Mouse (Mus musculus): ENCODE results near the gene Dgka. TPM values are rescaled to one million over a fixed set of nuclear protein-coding genes. Genes with fewer than 3 reads are reported as not detected.

Gene Dgka
- polyA plus RNA-seq, 1 experiment = 13.2 TPM

DNA sequence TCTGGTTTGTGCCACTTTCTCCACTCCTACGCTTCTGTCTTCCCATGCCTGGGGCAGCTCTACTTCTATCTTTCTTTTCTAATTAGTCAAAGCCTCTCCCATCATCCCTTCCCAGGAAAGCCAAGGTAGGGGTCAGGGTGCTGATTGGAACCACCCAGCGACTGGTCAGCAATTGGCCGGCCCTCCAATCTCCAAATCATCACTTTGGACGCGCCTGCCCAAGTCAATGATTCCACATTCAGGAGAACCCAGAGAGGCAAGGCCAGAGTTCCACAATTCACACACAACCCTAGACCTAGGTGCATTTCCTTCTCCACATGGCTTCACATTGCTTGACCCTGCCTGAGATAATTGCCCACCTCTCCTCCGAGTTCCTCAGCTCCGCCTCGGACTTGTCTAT lies 444 bp downstream of the Dgka start:
- H3K4me3 ChIP-seq = peak overlapping the region; percentile 48
- no peaks in the 10 kb centered on the region for H3K36me3 ChIP-seq (ENCODE audit: control insufficient read depth, insufficient read depth)
- peaks cover 8% of the 10 kb centered on the region for H3K79me2 ChIP-seq (ENCODE audit: control insufficient read depth, insufficient read depth)
- peak overlapping the region; percentile 28 for H3ac ChIP-seq (ENCODE audit: control insufficient read depth, insufficient read length)
- no peaks in the 10 kb centered on the region for H3K27me3 ChIP-seq (ENCODE audit: control insufficient read depth, insufficient read depth, insufficient read length)
- TF ChIP-seq TCF12 (IDR thresholded peaks at IDR 0.05; ENCODE audit: insufficient read depth, poor library complexity, severe bottlenecking) (no peak), TCF3 (IDR thresholded peaks at IDR 0.05; ENCODE audit: insufficient read length, low read depth) (no peak)
- peak overlapping the region; percentile 84 for H3K4me2 ChIP-seq (ENCODE audit: low read depth)

DNA sequence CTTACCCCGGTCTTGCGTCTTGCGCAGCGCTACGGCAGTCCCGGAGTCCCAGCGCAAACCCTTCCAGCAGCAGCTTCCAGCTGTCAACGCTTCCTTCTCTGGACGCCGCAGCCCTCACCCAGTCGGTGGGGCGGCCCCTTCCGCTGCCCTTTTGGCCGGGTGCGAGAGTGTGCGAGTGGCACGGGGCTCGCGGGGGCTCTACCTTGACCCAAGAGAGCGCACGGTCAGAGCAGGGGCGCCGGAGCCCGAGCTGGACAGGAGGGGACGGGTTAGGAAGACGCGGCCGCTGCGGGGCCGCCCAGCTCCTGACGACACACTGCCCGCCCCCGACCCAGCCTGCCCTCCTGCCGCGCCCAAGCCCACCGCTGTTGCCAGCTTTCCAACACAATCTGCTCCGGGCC lies 864 bp downstream of the Dgka start:
- peak overlapping the region; percentile 84 for H3K4me2 ChIP-seq (ENCODE audit: low read depth)

DNA sequence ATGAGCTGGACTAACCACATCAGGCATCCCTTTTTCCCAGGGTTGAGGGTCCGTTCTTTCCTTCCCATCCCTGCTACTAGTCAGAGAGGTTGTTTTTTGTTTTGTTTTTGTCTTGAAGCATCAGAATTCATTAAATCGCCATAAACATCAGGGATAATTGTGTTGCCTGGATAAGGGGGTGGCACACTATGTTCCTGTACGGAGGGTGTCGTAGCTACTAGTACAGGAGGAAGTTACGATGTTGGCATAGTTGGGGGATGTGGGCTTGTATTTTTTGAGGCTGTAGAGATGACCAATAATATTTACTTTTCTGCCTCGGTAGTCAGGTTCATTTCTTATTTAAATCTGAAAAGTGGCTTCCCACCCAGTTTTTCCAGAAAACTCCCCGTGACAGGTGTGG lies 1.4 kb downstream of the Dgka start:
- no peaks in the 10 kb centered on the region for H3K36me3 ChIP-seq (ENCODE audit: control insufficient read depth, insufficient read depth)
- TF ChIP-seq MAX (IDR thresholded peaks at IDR 0.05; ENCODE audit: low read depth) = no peak
- no peak for TF ChIP-seq POLR2AphosphoS2 (IDR thresholded peaks at IDR 0.05; ENCODE audit: insufficient read length, low read depth)
- no peak for TF ChIP-seq SRF (IDR thresholded peaks at IDR 0.05; ENCODE audit: control insufficient read depth, insufficient read length, low read depth)
- no peak for TF ChIP-seq TCF3 (IDR thresholded peaks at IDR 0.05; ENCODE audit: insufficient read length, low read depth)
- no peak for TF ChIP-seq MYOD1 (IDR thresholded peaks at IDR 0.05; ENCODE audit: control insufficient read depth in 1 of 3, insufficient read length in 2 of 3, low read depth in 2 of 3)
- H3K79me2 ChIP-seq (ENCODE audit: control insufficient read depth, insufficient read depth) = no peaks in the 10 kb centered on the region
- H3ac ChIP-seq (ENCODE audit: control insufficient read depth, insufficient read length) = peak overlapping the region; percentile 28
- peak overlapping the region; percentile 48 for H3K4me3 ChIP-seq
- peak overlapping the region; percentile 84 for H3K4me2 ChIP-seq (ENCODE audit: low read depth)
- H3K27me3 ChIP-seq (ENCODE audit: control insufficient read depth, insufficient read depth, insufficient read length) = no peaks in the 10 kb centered on the region

More for the DNA sequence above, 864 bp downstream of the Dgka start:
- peak overlapping the region; percentile 28 for H3ac ChIP-seq (ENCODE audit: control insufficient read depth, insufficient read length)
- H3K79me2 ChIP-seq (ENCODE audit: control insufficient read depth, insufficient read depth) = peaks cover 4% of the 10 kb centered on the region
- no peaks in the 10 kb centered on the region for H3K36me3 ChIP-seq (ENCODE audit: control insufficient read depth, insufficient read depth)
- peak overlapping the region; percentile 48 for H3K4me3 ChIP-seq
- peak; percentile 71 for TF ChIP-seq POLR2A (IDR thresholded peaks at IDR 0.05; ENCODE audit: insufficient read length, low read depth)
- TF ChIP-seq REST (IDR thresholded peaks at IDR 0.05; ENCODE audit: insufficient read depth, insufficient read length) = no peak
- peak in 1 of 3 experiments; percentile 76 for TF ChIP-seq MYOG (IDR thresholded peaks at IDR 0.05; ENCODE audit: control insufficient read depth in 1 of 3, insufficient read depth in 1 of 3, insufficient read length in 2 of 3, low read depth in 2 of 3)
- no peak for TF ChIP-seq USF1 (IDR thresholded peaks at IDR 0.05; ENCODE audit: low read depth)
- no peak for TF ChIP-seq CEBPB (IDR thresholded peaks at IDR 0.05; ENCODE audit: insufficient read depth, poor library complexity, severe bottlenecking)
- TF ChIP-seq TCF12 (IDR thresholded peaks at IDR 0.05; ENCODE audit: insufficient read depth, poor library complexity, severe bottlenecking) = no peak
- TF ChIP-seq POLR2AphosphoS2 (IDR thresholded peaks at IDR 0.05; ENCODE audit: insufficient read length, low read depth) = peak; percentile 58
- TF ChIP-seq MAX (IDR thresholded peaks at IDR 0.05; ENCODE audit: low read depth) = no peak
- no peak for TF ChIP-seq TCF3 (IDR thresholded peaks at IDR 0.05; ENCODE audit: insufficient read length, low read depth)
- TF ChIP-seq E2F4 (IDR thresholded peaks at IDR 0.05; ENCODE audit: insufficient read depth) = no peak
- no peak for TF ChIP-seq SRF (IDR thresholded peaks at IDR 0.05; ENCODE audit: control insufficient read depth, insufficient read length, low read depth)
- TF ChIP-seq MYOD1 (IDR thresholded peaks at IDR 0.05; ENCODE audit: control insufficient read depth in 1 of 3, insufficient read length in 2 of 3, low read depth in 2 of 3) = peak in 1 of 3 experiments; percentile 33
- H3K27me3 ChIP-seq (ENCODE audit: control insufficient read depth, insufficient read depth, insufficient read length) = no peaks in the 10 kb centered on the region

DNA sequence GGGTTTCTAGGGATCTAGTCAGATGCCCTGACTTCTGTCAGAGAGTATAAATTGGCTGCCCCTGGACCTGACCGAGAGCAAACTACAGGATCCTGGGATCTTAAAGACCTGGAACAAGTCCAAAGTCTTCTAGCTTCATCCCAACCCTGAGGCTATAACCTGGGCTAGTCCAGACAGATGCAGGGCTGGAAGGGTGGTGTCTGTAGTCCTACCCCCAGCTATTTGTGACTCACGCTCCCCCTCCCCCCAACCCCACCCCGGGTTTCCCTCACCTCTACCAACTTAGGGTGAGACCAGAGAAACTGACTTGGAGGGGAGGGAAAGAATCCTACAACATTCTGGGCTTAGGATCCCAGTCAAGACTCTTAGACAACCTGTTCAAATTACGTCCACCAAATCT lies 2.0 kb downstream of the Dgka start:
- Histone ChIP-seq H3K79me2 (ENCODE audit: control insufficient read depth, insufficient read depth) (no peaks in the 10 kb centered on the region), H3K36me3 (ENCODE audit: control insufficient read depth, insufficient read depth) (no peaks in the 10 kb centered on the region), H3K27me3 (ENCODE audit: control insufficient read depth, insufficient read depth, insufficient read length) (no peaks in the 10 kb centered on the region), H3K4me3 (peak overlapping the region; percentile 48), H3K4me2 (ENCODE audit: low read depth) (peak overlapping the region; percentile 84), H3ac (ENCODE audit: control insufficient read depth, insufficient read length) (no peak overlapping the region)
- no peak for TF ChIP-seq MAX (IDR thresholded peaks at IDR 0.05; ENCODE audit: low read depth)
- no peak for TF ChIP-seq USF1 (IDR thresholded peaks at IDR 0.05; ENCODE audit: low read depth)
- no peak for TF ChIP-seq MYOD1 (IDR thresholded peaks at IDR 0.05; ENCODE audit: control insufficient read depth in 1 of 3, insufficient read length in 2 of 3, low read depth in 2 of 3)
- TF ChIP-seq REST (IDR thresholded peaks at IDR 0.05; ENCODE audit: insufficient read depth, insufficient read length) = no peak
- TF ChIP-seq E2F4 (IDR thresholded peaks at IDR 0.05; ENCODE audit: insufficient read depth) = no peak
- no peak for TF ChIP-seq SRF (IDR thresholded peaks at IDR 0.05; ENCODE audit: control insufficient read depth, insufficient read length, low read depth)
- TF ChIP-seq TCF3 (IDR thresholded peaks at IDR 0.05; ENCODE audit: insufficient read length, low read depth) = no peak
- TF ChIP-seq POLR2AphosphoS2 (IDR thresholded peaks at IDR 0.05; ENCODE audit: insufficient read length, low read depth) = no peak

DNA sequence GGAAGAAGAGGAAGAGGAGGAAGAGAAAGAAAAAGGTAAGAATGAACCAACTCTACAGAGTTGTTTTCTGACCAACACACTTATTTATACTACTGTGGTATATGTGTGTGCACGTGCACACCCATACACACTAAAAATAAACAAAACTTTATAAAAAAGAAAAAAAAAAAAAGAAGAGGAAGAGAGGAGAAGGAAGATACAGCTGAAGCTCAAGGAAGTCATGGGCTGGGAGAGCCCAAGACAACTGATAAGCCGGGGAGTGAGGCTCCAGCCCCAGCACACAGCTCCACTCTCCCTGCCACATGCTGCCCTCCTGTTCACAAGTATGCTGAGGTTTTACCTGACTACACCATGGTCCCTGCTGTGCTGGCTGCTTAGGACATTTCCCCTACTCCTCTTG lies 4.4 kb downstream of the Dgka start:
- Histone ChIP-seq H3ac (ENCODE audit: control insufficient read depth, insufficient read length) (no peak overlapping the region), H3K79me2 (ENCODE audit: control insufficient read depth, insufficient read depth) (no peaks in the 10 kb centered on the region), H3K36me3 (ENCODE audit: control insufficient read depth, insufficient read depth) (peaks cover 6% of the 10 kb centered on the region), H3K4me3 (no peak overlapping the region), H3K27me3 (ENCODE audit: control insufficient read depth, insufficient read depth, insufficient read length) (no peaks in the 10 kb centered on the region), H3K4me2 (ENCODE audit: low read depth) (no peak overlapping the region)
- TF ChIP-seq MAX (IDR thresholded peaks at IDR 0.05; ENCODE audit: low read depth) (no peak), MYOG (IDR thresholded peaks at IDR 0.05; ENCODE audit: control insufficient read depth in 1 of 3, insufficient read depth in 1 of 3, insufficient read length in 2 of 3, low read depth in 2 of 3) (no peak), MYOD1 (IDR thresholded peaks at IDR 0.05; ENCODE audit: control insufficient read depth in 1 of 3, insufficient read length in 2 of 3, low read depth in 2 of 3) (no peak), CEBPB (IDR thresholded peaks at IDR 0.05; ENCODE audit: insufficient read depth, poor library complexity, severe bottlenecking) (no peak), REST (IDR thresholded peaks at IDR 0.05; ENCODE audit: insufficient read depth, insufficient read length) (no peak), USF1 (IDR thresholded peaks at IDR 0.05; ENCODE audit: low read depth) (no peak), POLR2A (IDR thresholded peaks at IDR 0.05; ENCODE audit: insufficient read length, low read depth) (no peak), TCF3 (IDR thresholded peaks at IDR 0.05; ENCODE audit: insufficient read length, low read depth) (no peak), POLR2AphosphoS2 (IDR thresholded peaks at IDR 0.05; ENCODE audit: insufficient read length, low read depth) (no peak), E2F4 (IDR thresholded peaks at IDR 0.05; ENCODE audit: insufficient read depth) (no peak), TCF12 (IDR thresholded peaks at IDR 0.05; ENCODE audit: insufficient read depth, poor library complexity, severe bottlenecking) (no peak), SRF (IDR thresholded peaks at IDR 0.05; ENCODE audit: control insufficient read depth, insufficient read length, low read depth) (no peak)
